Mouse (Mus musculus) myocyte (in vitro differentiated cells): ENCODE measurements around the gene Racgap1. TPM values are rescaled to one million over a fixed set of nuclear protein-coding genes. Genes with fewer than 3 reads are reported as not detected.

Source experiments
- H3K27me3 ChIP-seq: one replicate; pipeline ENCODE4 v1.6.1; 2011; ENCODE audit not compliant: control insufficient read depth, insufficient read depth, insufficient read length
- H3K36me3 ChIP-seq: one replicate; pipeline ENCODE4 v1.6.1; 2011; ENCODE audit not compliant: control insufficient read depth, insufficient read depth
- H3K4me2 ChIP-seq: one replicate; pipeline ENCODE4 v1.6.1; 2011; ENCODE audit warnings: low read depth, control low read depth
- H3K4me3 ChIP-seq: one replicate; pipeline ENCODE4 v1.5.1; 2011; ENCODE audit warnings: mild to moderate bottlenecking, control low read depth, moderate library complexity
- H3K79me2 ChIP-seq: one replicate; pipeline ENCODE4 v1.6.1; 2011; ENCODE audit not compliant: control insufficient read depth, insufficient read depth
- H3ac ChIP-seq: one replicate; pipeline ENCODE4 v1.6.1; 2011; ENCODE audit not compliant: control insufficient read depth, insufficient read length
- CEBPB ChIP-seq: IDR thresholded peaks from 2 replicates; pipeline ENCODE4 v1.6.1; 2011; ENCODE audit warnings: mild to moderate bottlenecking, moderate library complexity; ENCODE audit not compliant: poor library complexity, insufficient read depth, severe bottlenecking
- E2F4 ChIP-seq: IDR thresholded peaks from one replicate; pipeline ENCODE4 v1.6.1; 2011; ENCODE audit warnings: mild to moderate bottlenecking, control low read depth, moderate library complexity; ENCODE audit not compliant: insufficient read depth
- MAX ChIP-seq: IDR thresholded peaks from one replicate; pipeline ENCODE4 v1.6.1; 2011; ENCODE audit warnings: low read depth, mild to moderate bottlenecking, control low read depth
- MYOD1 ChIP-seq, 3 experiments: IDR thresholded peaks; one replicate each; pipeline ENCODE4 v1.6.1; 2011; ENCODE audit warnings: control low read depth in 2 of 3, low read depth in 2 of 3, mild to moderate bottlenecking in 2 of 3, moderate library complexity in 1 of 3; ENCODE audit not compliant: insufficient read length in 2 of 3, control insufficient read depth in 1 of 3
- MYOG ChIP-seq, 3 experiments: IDR thresholded peaks; one replicate each; pipeline ENCODE4 v1.6.1; 2011; ENCODE audit warnings: control low read depth in 2 of 3, low read depth in 2 of 3, mild to moderate bottlenecking in 2 of 3; ENCODE audit not compliant: insufficient read length in 2 of 3, control insufficient read depth in 1 of 3, insufficient read depth in 1 of 3
- POLR2A ChIP-seq: IDR thresholded peaks from one replicate; pipeline ENCODE4 v1.6.1; 2011; ENCODE audit warnings: low read depth, mild to moderate bottlenecking, control low read depth, moderate library complexity; ENCODE audit not compliant: insufficient read length
- POLR2AphosphoS2 ChIP-seq: IDR thresholded peaks from one replicate; pipeline ENCODE4 v1.6.1; 2011; ENCODE audit warnings: low read depth, control low read depth; ENCODE audit not compliant: insufficient read length
- REST ChIP-seq: IDR thresholded peaks from one replicate; pipeline ENCODE4 v1.6.1; 2011; ENCODE audit warnings: mild to moderate bottlenecking, control low read depth, moderate library complexity; ENCODE audit not compliant: insufficient read depth, insufficient read length
- SRF ChIP-seq: IDR thresholded peaks from one replicate; pipeline ENCODE4 v1.6.1; 2011; ENCODE audit warnings: low read depth; ENCODE audit not compliant: control insufficient read depth, insufficient read length
- TCF3 ChIP-seq: IDR thresholded peaks from one replicate; pipeline ENCODE4 v1.6.1; 2011; ENCODE audit warnings: low read depth, control low read depth; ENCODE audit not compliant: insufficient read length
- polyA plus RNA-seq: library from polyadenylated mRNA; unstranded; fragments of >200 nt; fragmentation: generic; extraction: Trizol; gene quantifications from one replicate; pipeline ENCODE4 v1.2.1, GENCODE M21; 2012; ENCODE audit warnings: missing spikeins

The Racgap1 gene
- polyA plus RNA-seq, 1 experiment: 99.0 TPM

DNA sequence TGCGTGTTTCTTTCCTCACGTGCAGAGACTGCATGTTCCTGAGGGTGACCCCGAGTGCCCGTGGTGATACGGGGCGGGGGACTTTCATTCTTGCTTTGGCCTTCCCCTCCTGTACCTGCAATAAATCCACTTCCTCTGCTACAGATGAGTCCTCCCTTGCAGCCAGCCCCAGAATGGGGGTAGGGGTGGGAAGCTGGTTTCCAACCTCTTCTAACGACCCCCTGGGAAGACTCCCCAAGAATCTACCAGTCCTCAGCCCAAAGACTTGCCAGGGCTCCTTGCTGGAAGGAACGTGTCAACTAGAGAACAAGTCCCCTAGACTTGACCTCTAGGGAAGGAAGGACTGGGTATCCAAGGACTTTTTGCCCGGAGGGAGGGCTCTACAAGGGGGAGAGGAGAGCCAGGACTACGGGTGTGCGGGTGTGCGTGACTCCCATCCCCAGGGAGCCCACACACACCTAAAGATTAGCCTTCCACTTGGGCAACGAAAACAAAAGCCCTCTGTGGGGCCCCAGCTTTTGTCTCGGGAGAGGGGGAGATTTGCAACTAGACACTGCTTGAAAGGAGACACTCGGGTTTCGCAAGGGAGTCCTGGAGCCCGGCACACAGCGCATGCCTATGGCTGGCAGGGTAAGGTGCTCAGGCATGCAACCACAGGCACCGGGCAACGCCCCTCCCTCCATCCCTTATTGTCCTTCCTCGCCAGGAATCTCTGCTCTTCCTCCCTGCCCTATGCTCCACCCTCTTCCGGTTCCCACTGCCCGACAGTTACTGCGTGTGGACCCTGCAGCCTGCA lies 66.9 kb downstream of the Racgap1 start:
- TF ChIP-seq SRF: peak; percentile 23
- TF ChIP-seq MYOG (IDR thresholded peaks at IDR 0.05; ENCODE audit: control insufficient read depth in 1 of 3, insufficient read depth in 1 of 3, insufficient read length in 2 of 3, low read depth in 2 of 3): peak in 1 of 3 experiments; percentile 28
- TF ChIP-seq MAX: no peak
- TF ChIP-seq CEBPB: peak; percentile 87
- TF ChIP-seq POLR2A: peak; percentile 56
- TF ChIP-seq E2F4: no peak
- peak in 1 of 3 experiments; percentile 32 for TF ChIP-seq MYOD1 (IDR thresholded peaks at IDR 0.05; ENCODE audit: control insufficient read depth in 1 of 3, insufficient read length in 2 of 3, low read depth in 2 of 3)
- no peak for TF ChIP-seq REST
- H3K4me3 ChIP-seq: peak overlapping the region; percentile 3
- H3K27me3 ChIP-seq: no peaks in the 10 kb centered on the region
- peak overlapping the region; percentile 70 for H3K4me2 ChIP-seq
- no peaks in the 10 kb centered on the region for H3K79me2 ChIP-seq
- H3K36me3 ChIP-seq: no peaks in the 10 kb centered on the region
- no peak overlapping the region for H3ac ChIP-seq

DNA sequence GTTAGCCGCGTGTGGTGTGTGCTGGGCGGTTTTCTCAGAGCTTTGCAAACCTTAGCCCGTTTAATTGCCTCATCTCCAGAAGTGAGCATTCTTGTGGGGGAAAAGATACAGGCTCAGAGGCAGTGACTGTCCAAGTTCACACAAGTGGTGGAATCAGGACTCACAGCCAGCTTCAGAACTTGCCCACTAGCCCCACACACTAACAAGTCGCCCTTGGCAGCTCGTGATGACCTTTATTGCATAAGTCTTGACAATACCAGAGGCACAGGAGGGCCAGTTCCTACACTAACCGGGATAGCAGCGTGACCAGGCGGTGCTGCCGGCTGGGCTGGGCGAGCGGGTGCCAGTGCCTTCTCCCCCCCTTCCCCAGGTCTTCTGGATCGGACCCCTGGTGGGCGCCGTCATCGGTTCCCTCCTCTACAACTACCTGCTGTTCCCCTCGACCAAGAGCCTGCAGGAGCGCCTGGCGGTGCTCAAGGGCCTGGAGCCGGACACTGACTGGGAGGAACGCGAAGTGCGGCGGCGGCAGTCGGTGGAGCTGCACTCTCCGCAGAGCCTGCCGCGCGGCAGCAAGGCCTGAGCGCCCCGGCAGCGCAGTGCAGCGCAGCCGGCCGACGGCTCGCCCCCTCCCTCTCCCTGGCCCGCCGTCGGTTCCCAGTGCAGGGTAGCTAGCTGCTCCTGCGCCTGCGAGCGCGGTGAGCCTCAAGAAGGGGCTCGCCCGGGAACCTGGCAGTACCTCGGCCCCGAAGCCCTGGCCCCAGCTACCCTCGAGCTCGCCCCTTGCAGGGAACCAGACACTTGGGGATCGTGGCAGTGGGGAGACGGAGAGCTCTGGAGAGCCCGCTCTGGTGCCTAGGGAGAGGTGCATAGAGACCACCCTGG lies 67.8 kb downstream of the Racgap1 start:
- H3K79me2 ChIP-seq: no peaks in the 10 kb centered on the region
- H3K4me2 ChIP-seq: peak overlapping the region; percentile 70
- peak in 1 of 3 experiments; percentile 16 for TF ChIP-seq MYOG (IDR thresholded peaks at IDR 0.05; ENCODE audit: control insufficient read depth in 1 of 3, insufficient read depth in 1 of 3, insufficient read length in 2 of 3, low read depth in 2 of 3)
- TF ChIP-seq POLR2AphosphoS2: no peak
- no peak overlapping the region for H3ac ChIP-seq
- peak overlapping the region; percentile 3 for H3K4me3 ChIP-seq
- H3K27me3 ChIP-seq: no peaks in the 10 kb centered on the region
- H3K36me3 ChIP-seq: no peaks in the 10 kb centered on the region

DNA sequence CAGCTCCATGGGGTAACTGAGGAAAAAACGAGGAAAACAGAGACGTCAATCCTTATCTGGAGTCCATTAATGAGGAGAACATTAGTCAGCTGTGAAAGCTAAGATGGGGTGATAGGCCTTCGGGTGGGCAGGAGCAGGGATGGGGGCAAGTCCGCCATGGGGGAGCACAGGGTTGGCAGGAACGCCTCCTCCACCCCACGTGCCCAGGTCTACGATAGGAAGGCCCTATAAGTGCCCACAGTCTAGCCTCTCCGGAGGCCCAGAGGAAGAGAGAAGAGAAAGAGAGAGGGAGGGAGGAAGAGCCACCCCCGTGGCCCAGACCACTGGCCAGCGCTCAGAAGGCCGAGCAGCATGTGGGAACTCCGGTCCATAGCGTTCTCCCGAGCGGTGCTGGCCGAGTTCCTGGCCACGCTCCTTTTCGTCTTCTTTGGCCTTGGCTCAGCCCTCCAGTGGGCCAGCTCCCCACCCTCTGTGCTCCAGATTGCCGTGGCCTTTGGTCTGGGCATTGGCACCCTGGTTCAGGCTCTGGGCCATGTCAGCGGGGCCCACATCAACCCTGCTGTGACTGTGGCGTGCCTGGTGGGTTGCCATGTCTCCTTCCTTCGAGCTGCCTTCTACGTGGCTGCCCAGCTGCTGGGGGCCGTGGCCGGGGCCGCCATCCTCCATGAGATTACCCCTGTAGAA lies 72.5 kb downstream of the Racgap1 start, which contains the start of gene Aqp2:
Aqp2 (plus strand) TSS at position 254 of the 684 bp plus-strand sequence.
- TF ChIP-seq TCF3 (no peak), MYOG (IDR thresholded peaks at IDR 0.05; ENCODE audit: control insufficient read depth in 1 of 3, insufficient read depth in 1 of 3, insufficient read length in 2 of 3, low read depth in 2 of 3) (no peak), REST (no peak), MAX (no peak), MYOD1 (IDR thresholded peaks at IDR 0.05; ENCODE audit: control insufficient read depth in 1 of 3, insufficient read length in 2 of 3, low read depth in 2 of 3) (no peak), SRF (no peak)
- no peak within 1 kb of the TSS for H3K4me3 ChIP-seq
- no peaks in the 10 kb centered on the region for H3K36me3 ChIP-seq
- H3ac ChIP-seq: no peak within 1 kb of the TSS
- H3K79me2 ChIP-seq: no peaks in the 10 kb centered on the region
- H3K4me2 ChIP-seq: no peak within 1 kb of the TSS
- no peaks in the 10 kb centered on the region for H3K27me3 ChIP-seq

Other genes starting within 250 kb of the Racgap1 start
- 40.9 TPM for gene Nckap5l, start 193.9 kb downstream of the Racgap1 start, polyA plus RNA-seq
- 11.8 TPM for gene Bcdin3d, start 176.9 kb downstream of the Racgap1 start, polyA plus RNA-seq
- 0.40 TPM for gene Faim2, start 123.5 kb downstream of the Racgap1 start, polyA plus RNA-seq
- gene Aqp2, start 72.6 kb downstream of the Racgap1 start, polyA plus RNA-seq: 0.02 TPM
- 109 TPM for gene Aqp5, start 60.9 kb downstream of the Racgap1 start, polyA plus RNA-seq
- gene Aqp6, start 50.3 kb downstream of the Racgap1 start, polyA plus RNA-seq: not detected
- 2.0 TPM for gene Asic1, start 18.7 kb upstream of the Racgap1 start, polyA plus RNA-seq
- 18.9 TPM for gene Smarcd1, start 50.5 kb upstream of the Racgap1 start, polyA plus RNA-seq
- not detected for gene Gm17349, start 53.8 kb upstream of the Racgap1 start, polyA plus RNA-seq
- gene Gpd1, start 65.9 kb upstream of the Racgap1 start, polyA plus RNA-seq: 6.9 TPM
- gene Cox14, start 74.0 kb upstream of the Racgap1 start, polyA plus RNA-seq: 410 TPM
- 68.6 TPM for gene Cers5, start 121.2 kb upstream of the Racgap1 start, polyA plus RNA-seq
- 140 TPM for gene Lima1, start 223.8 kb upstream of the Racgap1 start, polyA plus RNA-seq